Mouse (Mus musculus): ENCODE measurements around the gene Slc22a3. TPM values are rescaled to one million over a fixed set of nuclear protein-coding genes. Genes with fewer than 3 reads are reported as not detected.

Gene Slc22a3
- polyA plus RNA-seq, 1 experiment = 33.8 TPM

Other genes starting within 250 kb of the Slc22a3 start
- 7.4 and 11.4 TPM in 2 replicates for gene Map3k4, start 188.9 kb downstream of the Slc22a3 start, polyA plus RNA-seq (2012; ENCODE audit: insufficient read depth, insufficient read length, missing spikeins)
- gene Plg, start 129.1 kb downstream of the Slc22a3 start, polyA plus RNA-seq (2012; ENCODE audit: insufficient read depth, insufficient read length, missing spikeins) = 1.1 TPM in 1 of 2 replicates, not detected in the other
- 1.9 and 3.6 TPM in 2 replicates for gene Slc22a2, start 76.4 kb upstream of the Slc22a3 start, polyA plus RNA-seq (2012; ENCODE audit: insufficient read depth, insufficient read length, missing spikeins)
- gene Slc22a1, start 168.1 kb upstream of the Slc22a3 start, polyA plus RNA-seq (2012; ENCODE audit: insufficient read depth, insufficient read length, missing spikeins) = not detected in 2 replicates